Mouse (Mus musculus) left cerebral cortex, adult 2 months (tissue): ENCODE data around the gene Gm34653. TPM values are rescaled to one million over a fixed set of nuclear protein-coding genes. Genes with fewer than 3 reads are reported as not detected.
"Not testable (repeated sequence)": the region's sequence is repeated elsewhere in the genome, so short reads cannot be mapped to it uniquely, and the experiment has no call there.

Experiments
- DNase-seq, 2 experiments: peaks; one replicate each; pipeline ENCODE4 v3.0.0; 2021 to 2022; ENCODE audit warnings: low spot score in 2 of 2, mixed read lengths in 1 of 2; ENCODE audit errors: extremely low spot score in 1 of 2
- H3K27ac ChIP-seq: fragments of 200-600 bp; 2 replicates; pipeline ENCODE4 v1.8.1; 2022
- H3K4me3 ChIP-seq: fragments of 200-600 bp; 2 replicates; pipeline ENCODE4 v1.8.1; 2022
- CTCF ChIP-seq: fragments of 200-600 bp; IDR thresholded peaks from 2 replicates; pipeline ENCODE4 v1.8.1; 2022; ENCODE audit warnings: antibody characterized with exemption, mild to moderate bottlenecking, moderate library complexity
- intact Hi-C: fragments of 180-260 bp; cut with DNase I; formaldehyde crosslinking; loops from one replicate; pipeline ENCODE4 v1.15.1; 2025
- total RNA-seq, 2 experiments: library from RNA; stranded (reverse); gene quantifications; 2 replicates each; pipeline ENCODE4 v1.2.3; 2021

Gene Gm34653
- total RNA-seq, 2 experiments from 2014 or later, result 0.27 TPM; not detected in 1

GRCm38 (mm10) chr2:34803746-34804145 is 29.1 kb upstream of the Gm34653 start:
- no peak overlapping the region for H3K27ac ChIP-seq
- H3K4me3 ChIP-seq, result peak overlapping the region; percentile 73
- TF ChIP-seq CTCF, result no peak
- intact Hi-C loops, result no loop called here
- no peak for DNase-seq

- no peak for TF ChIP-seq CTCF
- Histone ChIP-seq H3K27ac (no peak overlapping the region), H3K4me3 (no peak overlapping the region)
- no peak for DNase-seq
- intact Hi-C loops, result no loop called here
Observed at GRCm38 (mm10) chr2:34804172-34804571, 28.6 kb upstream of the Gm34653 start.

- no peak for DNase-seq
- Histone ChIP-seq H3K4me3 (no peak overlapping the region), H3K27ac (no peak overlapping the region)
- TF ChIP-seq CTCF, result no peak
- intact Hi-C loops, result no loop called here
Observed at GRCm38 (mm10) chr2:34804815-34805214, 28.0 kb upstream of the Gm34653 start.

- DNase-seq, result no peak
- Histone ChIP-seq H3K27ac (no peak overlapping the region), H3K4me3 (no peak overlapping the region)
- no peak for TF ChIP-seq CTCF
- intact Hi-C loops, result no loop called here
Observed at GRCm38 (mm10) chr2:34805364-34805950, 27.4 kb upstream of the Gm34653 start.

- no peak overlapping the region for H3K27ac ChIP-seq
- H3K4me3 ChIP-seq, result no peak overlapping the region
- no peak for DNase-seq
- intact Hi-C loops, result no loop called here
- TF ChIP-seq CTCF, result no peak
Observed at GRCm38 (mm10) chr2:34808057-34808456, 24.8 kb upstream of the Gm34653 start.

GRCm38 (mm10) chr2:34809568-34809967 is 23.2 kb upstream of the Gm34653 start:
- Histone ChIP-seq H3K27ac (no peak overlapping the region), H3K4me3 (no peak overlapping the region)
- TF ChIP-seq CTCF, result no peak
- intact Hi-C loops, result no loop called here
- DNase-seq, result no peak

- intact Hi-C loops, result no loop called here
- DNase-seq, result no peak
Observed at GRCm38 (mm10) chr2:34810775-34811174, 22.0 kb upstream of the Gm34653 start.

GRCm38 (mm10) chr2:34812706-34813105 is 20.1 kb upstream of the Gm34653 start:
- Histone ChIP-seq H3K27ac (no peak overlapping the region), H3K4me3 (no peak overlapping the region)
- no peak for TF ChIP-seq CTCF
- no peak for DNase-seq
- intact Hi-C loops, result no loop called here

More at GRCm38 (mm10) chr2:34810775-34811174, 22.0 kb upstream of the Gm34653 start:
- H3K4me3 ChIP-seq, result no peak overlapping the region
- no peak for TF ChIP-seq CTCF
- no peak overlapping the region for H3K27ac ChIP-seq

GRCm38 (mm10) chr2:34815893-34816292 is 16.9 kb upstream of the Gm34653 start:
- DNase-seq, H3K27ac ChIP-seq, intact Hi-C loops, H3K4me3 ChIP-seq: not testable (repeated sequence)

GRCm38 (mm10) chr2:34818492-34818891 is 14.3 kb upstream of the Gm34653 start:
- no peak overlapping the region for H3K27ac ChIP-seq
- no peak for TF ChIP-seq CTCF
- no peak for DNase-seq
- no peak overlapping the region for H3K4me3 ChIP-seq
- intact Hi-C loops, result no loop called here

- H3K4me3 ChIP-seq, result peak within 1 kb of the TSS; percentile 85
- DNase-seq, result peak; percentile 94
- H3K27ac ChIP-seq, result peak within 1 kb of the TSS; percentile 93
- no peak for TF ChIP-seq CTCF
- intact Hi-C loops, result loop anchor here (2.0 to 5.0 kb wide), 3 partner anchors 45 to 281 kb away; partner anchors contain the start of gene Cntrl
Observed at GRCm38 (mm10) chr2:34825827-34826459, 6.9 kb upstream of the Gm34653 start, which contains the start of gene Fbxw2. TSS of gene Fbxw2 (minus strand) at chr2:34826311.

- intact Hi-C loops, result loop anchor here (2.0 to 5.0 kb wide), 3 partner anchors 44 to 281 kb away; partner anchors contain the start of gene Cntrl
- Histone ChIP-seq H3K27ac (peak overlapping the region; percentile 93), H3K4me3 (peak overlapping the region; percentile 85)
- TF ChIP-seq CTCF, result no peak
- no peak for DNase-seq
Observed at GRCm38 (mm10) chr2:34826460-34827231, 6.2 kb upstream of the Gm34653 start.
